Mouse (Mus musculus) bone marrow macrophage, adult 2 months (primary cell): ENCODE data around the gene Prkaa2.

Experiments used
- CTCF ChIP-seq: IDR thresholded peaks from 2 replicates; pipeline ENCODE4 v1.5.1; 2012; ENCODE audit warnings: low read depth, mild to moderate bottlenecking, low read length, moderate library complexity
- POLR2A ChIP-seq: IDR thresholded peaks from 2 replicates; pipeline ENCODE4 v1.6.1; 2012; ENCODE audit warnings: mild to moderate bottlenecking, low read depth, low read length, borderline replicate concordance

GRCm38 (mm10) chr4:105090417-105090816, 19.3 kb downstream of the Prkaa2 start:
- TF ChIP-seq CTCF = no peak
- no peak for TF ChIP-seq POLR2A
